Mouse (Mus musculus) gastrocnemius, adult 8-10 months (tissue): ENCODE data around the gene Ero1lb. TPM values are rescaled to one million over a fixed set of nuclear protein-coding genes. Genes with fewer than 3 reads are reported as not detected.

ENCODE experiments used
- total RNA-seq, 4 experiments: library from RNA; stranded (reverse); gene quantifications; 2 replicates each; pipeline ENCODE4 v1.2.4; 2022

The Ero1lb gene
- total RNA-seq, 4 experiments from 2014 or later = 0.80 to 2.0 (median 1.4) TPM

Other genes starting within 250 kb of the Ero1lb start
- gene Actn2, start 225.1 kb upstream of the Ero1lb start, total RNA-seq = 100 to 1,000 TPM; 853 to 990 (median 915) TPM
- 10 to 100 TPM in 3 of 4 experiments, 1 to 10 TPM in 1; 9.7 to 16.3 (median 13.4) TPM for gene Heatr1, start 170.8 kb upstream of the Ero1lb start, total RNA-seq
- gene Lgals8, start 100.9 kb upstream of the Ero1lb start, total RNA-seq = 10 to 100 TPM; 24.3 to 28.3 (median 25.2) TPM
- gene Edaradd, start 45.4 kb upstream of the Ero1lb start, total RNA-seq = not detected
- not detected for gene Prl2c3, start 234.2 kb downstream of the Ero1lb start, total RNA-seq